Mouse (Mus musculus): Measurements from ENCODE around the gene Fgfr2.

Fgfr2 gene

GRCm38 (mm10) chr7:130263233-130263594 lies 2859.9 kb downstream of the Fgfr2 start:
- DNase-seq (ENCODE audit: low spot score), result no peak

DNA sequence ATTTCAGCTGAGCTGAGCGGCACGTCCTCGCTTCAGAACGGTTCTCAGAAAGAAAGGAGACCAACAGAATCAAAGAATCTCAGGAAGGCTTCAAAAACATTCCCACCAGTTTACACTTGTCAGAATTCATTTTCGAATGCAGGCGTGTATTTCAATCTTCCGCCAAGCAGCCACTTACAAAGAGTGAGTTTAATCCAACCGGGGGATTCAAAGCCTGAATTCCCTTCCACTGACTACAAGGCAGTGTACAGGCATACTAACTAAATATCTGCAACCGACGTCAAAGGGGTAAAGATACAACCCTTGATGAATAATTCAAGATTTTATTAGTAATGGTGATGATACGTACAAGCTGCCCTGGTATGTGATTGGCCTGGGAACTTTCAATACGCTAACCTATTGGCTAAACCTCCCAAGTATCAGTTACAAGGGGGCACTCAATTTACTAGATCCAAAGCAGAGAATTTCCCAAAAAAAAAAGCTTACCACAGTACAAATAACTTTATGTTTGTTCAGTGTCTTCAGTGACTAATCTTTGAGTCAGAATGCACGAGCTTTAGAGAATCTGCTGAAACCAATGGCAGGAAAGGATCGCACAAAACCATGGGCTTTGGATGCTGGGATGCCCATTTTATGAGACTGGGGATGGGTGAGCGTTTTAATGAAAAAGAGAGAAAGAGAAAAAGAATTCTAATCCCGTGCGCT lies 2860.5 kb downstream of the Fgfr2 start:
- DNase-seq (ENCODE audit: low spot score), result no peak

GRCm38 (mm10) chr7:130261684-130262527 lies 2861.2 kb downstream of the Fgfr2 start:
- no peak for DNase-seq (ENCODE audit: low spot score)

DNA sequence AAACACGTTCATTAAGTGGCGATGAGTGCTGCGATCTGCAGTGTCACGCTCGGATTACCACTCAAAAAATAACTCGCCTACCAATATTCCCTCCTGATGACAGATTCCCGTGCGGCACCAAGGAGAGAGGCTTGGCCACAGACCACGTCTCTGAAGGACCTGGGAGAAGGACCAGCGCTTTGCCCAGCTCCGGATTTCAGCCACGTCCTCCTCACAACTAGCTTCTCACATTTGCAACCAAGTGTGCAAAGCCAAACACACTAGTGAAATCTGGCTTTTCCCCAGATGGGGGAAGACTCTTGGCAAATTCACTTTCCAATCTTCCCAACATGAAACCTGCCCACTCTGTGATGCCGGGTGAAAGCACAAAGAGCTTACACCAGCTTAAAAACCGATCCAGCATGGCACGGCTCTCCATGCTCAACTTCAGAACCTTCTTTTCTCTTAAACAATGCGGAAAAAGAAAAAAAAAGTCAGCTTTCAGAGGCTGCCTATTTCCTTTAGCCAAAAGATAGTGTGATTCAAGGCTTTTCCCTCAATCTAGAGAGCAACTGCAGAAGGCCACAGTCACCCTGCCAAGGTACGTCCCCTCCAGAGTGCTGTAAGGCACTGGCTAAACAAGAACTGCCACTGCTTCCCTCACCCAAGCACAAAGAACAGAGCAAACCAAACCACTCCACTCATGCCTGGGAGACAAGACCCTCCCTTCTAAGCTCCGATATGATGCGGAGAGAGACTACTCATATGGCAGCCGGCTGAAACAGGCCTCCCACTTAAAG lies 2862.1 kb downstream of the Fgfr2 start:
- no peak for DNase-seq (ENCODE audit: low spot score)

- DNase-seq (ENCODE audit: low spot score), result no peak
Observed at GRCm38 (mm10) chr7:130260060-130260459, 2863.1 kb downstream of the Fgfr2 start.

- DNase-seq (ENCODE audit: low spot score), result no peak
Observed at GRCm38 (mm10) chr7:130258704-130259295, 2864.3 kb downstream of the Fgfr2 start.

GRCm38 (mm10) chr7:130257991-130258703 lies 2865.0 kb downstream of the Fgfr2 start:
- no peak for DNase-seq (ENCODE audit: low spot score)

- no peak for DNase-seq (ENCODE audit: low spot score)
Observed at GRCm38 (mm10) chr7:130253264-130253663, 2869.9 kb downstream of the Fgfr2 start.

GRCm38 (mm10) chr7:130251936-130252523 lies 2871.1 kb downstream of the Fgfr2 start:
- DNase-seq (ENCODE audit: low spot score), result no peak

GRCm38 (mm10) chr7:130250994-130251393 lies 2872.2 kb downstream of the Fgfr2 start:
- DNase-seq (ENCODE audit: low spot score), result no peak

DNA sequence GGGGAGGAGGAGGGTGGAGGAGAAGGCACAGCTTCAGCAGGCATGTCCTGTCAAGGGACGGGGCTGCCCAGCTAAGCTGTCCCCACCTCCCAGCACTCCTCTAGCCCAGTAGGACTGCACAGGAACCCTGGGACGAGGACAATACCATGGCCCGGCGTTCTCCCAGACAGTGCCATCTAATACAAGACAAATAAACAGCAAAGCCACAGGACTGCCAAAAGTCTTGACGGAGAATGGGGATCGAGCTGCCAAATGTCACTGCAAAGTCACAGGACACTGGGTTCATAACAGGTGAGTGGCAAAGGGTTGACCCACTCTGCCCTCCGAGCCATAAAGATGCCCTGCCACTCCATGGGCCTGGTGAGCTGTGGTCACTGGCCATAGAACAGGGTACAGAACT lies 2874.7 kb downstream of the Fgfr2 start:
- DNase-seq (ENCODE audit: low spot score), result no peak

- no peak for DNase-seq (ENCODE audit: low spot score)
Observed at GRCm38 (mm10) chr7:130247831-130248230, 2875.3 kb downstream of the Fgfr2 start.

GRCm38 (mm10) chr7:130246483-130246882 lies 2876.7 kb downstream of the Fgfr2 start:
- DNase-seq (ENCODE audit: low spot score), result no peak

DNA sequence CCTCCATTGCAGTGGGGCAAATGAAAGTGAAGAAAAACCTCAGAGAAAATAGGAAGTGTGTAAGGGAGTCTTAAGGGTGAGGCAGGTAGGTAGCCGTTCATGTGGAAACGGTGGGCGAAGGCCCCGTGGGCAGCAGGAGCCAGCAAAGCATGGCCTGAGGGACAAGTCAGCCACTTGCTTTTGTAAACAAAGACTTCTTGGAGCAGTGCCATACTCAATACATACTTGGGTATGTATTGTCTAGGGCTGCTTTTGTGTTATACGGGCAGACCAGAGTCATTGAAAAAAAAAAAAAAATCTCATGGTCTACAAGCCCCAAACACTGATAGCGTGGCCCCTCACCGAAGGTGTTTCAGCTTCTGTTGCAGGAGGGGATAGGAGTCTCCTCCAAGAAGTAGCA lies 2878.6 kb downstream of the Fgfr2 start:
- no peak for DNase-seq (ENCODE audit: low spot score)

- DNase-seq (ENCODE audit: low spot score), result no peak
Observed at GRCm38 (mm10) chr7:130243811-130244210, 2879.3 kb downstream of the Fgfr2 start.

GRCm38 (mm10) chr7:130240191-130240590 lies 2883.0 kb downstream of the Fgfr2 start:
- no peak for DNase-seq (ENCODE audit: low spot score)

- DNase-seq (ENCODE audit: low spot score), result no peak
Observed at GRCm38 (mm10) chr7:130237244-130237643, 2885.9 kb downstream of the Fgfr2 start.

DNA sequence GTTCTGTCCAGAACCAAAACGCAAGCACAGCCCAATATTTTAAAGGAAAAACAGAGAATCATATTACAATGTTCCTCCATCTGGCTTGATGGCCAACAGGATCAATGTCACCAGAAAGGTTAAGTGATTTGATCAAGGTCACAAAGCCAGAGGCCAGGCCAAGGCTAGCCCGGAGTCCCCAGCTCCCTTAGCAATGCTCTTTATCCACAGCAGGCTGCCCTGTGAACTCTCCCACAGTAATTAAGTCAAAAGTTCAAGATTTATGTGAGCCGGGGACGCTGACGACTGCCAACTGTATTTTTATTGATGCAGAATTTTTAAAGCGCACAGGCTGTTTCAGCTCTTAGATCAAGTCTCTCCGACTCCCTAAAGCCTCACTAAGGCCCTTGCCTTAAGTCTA lies 2889.4 kb downstream of the Fgfr2 start:
- no peak for DNase-seq (ENCODE audit: low spot score)

GRCm38 (mm10) chr7:130230034-130230433 lies 2893.1 kb downstream of the Fgfr2 start:
- no peak for DNase-seq (ENCODE audit: low spot score)

- no peak for DNase-seq (ENCODE audit: low spot score)
Observed at GRCm38 (mm10) chr7:130225227-130225626, 2897.9 kb downstream of the Fgfr2 start.

Measured in T-cell, adult 2 months (primary cell).